Mouse (Mus musculus): ENCODE data around the gene Vnn1. TPM values are rescaled to one million over a fixed set of nuclear protein-coding genes. Genes with fewer than 3 reads are reported as not detected.

Vnn1 gene
- polyA plus RNA-seq, 1 experiment from 2014 or later = 0.56 TPM

DNA sequence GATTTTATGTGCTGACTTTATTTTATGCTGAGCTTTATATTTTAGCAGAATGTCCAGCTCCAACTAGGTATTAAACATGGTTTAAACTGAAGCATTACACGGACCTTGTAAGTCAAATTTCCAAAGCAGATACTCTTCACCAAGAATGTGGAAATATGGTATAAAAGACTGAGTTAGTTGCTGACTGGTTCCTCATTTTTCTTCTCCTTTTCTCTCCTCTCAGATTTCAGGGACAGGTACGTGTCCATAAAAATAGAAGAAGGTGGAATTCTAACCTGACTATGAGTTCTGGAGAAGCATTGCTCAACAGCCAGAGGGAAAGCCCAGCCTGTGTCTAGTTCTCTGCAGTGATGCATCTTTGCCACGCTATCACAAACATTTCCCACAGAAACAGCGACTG lies 25.6 kb downstream of the Vnn1 start, which contains the start of gene Taar1:
TSS of gene Taar1 (plus strand) at position 301 of the 400 bp plus-strand sequence.
- H3K27ac ChIP-seq (replicated peaks) = no peak within 1 kb of the TSS

DNA sequence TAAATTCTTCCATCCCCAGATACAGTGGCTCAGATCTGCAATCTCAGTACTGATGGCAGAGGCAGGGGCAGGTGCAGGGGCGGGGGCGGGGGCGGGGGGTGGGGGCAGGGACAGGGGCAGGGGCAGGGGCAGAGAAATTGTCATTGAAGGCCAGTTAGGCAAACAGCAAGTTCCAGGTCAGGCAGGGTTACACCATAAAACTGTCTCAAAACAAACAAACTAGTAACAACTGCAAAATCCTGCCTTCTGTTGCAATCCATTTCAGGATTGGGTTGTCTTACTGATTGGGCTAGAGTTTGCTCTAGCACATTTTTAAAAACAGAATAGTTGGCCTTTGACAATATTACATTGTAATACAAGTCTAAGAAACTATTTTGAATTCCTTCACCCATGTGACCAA lies 28.0 kb downstream of the Vnn1 start:
- ATAC-seq (ENCODE audit: insufficient number of reproducible peaks, low FRiP score, low TSS enrichment, low read depth) = no peak
- 79% methylated on average over 3 of the region's 3 CpGs for WGBS
- Histone ChIP-seq H3K27me3 (no peaks in the 10 kb centered on the region), H3K4me1 (no peaks in the 10 kb centered on the region), H3K4me3 (replicated peaks) (no peak overlapping the region), H3K4me2 (replicated peaks) (no peak overlapping the region), H3K9ac (no peak overlapping the region), H3K36me3 (no peaks in the 10 kb centered on the region), H3K27ac (replicated peaks) (no peak overlapping the region), H3K9me3 (replicated peaks) (no peaks in the 10 kb centered on the region)

More for the DNA sequence above, 25.6 kb downstream of the Vnn1 start, which contains the start of gene Taar1:
- Histone ChIP-seq H3K36me3 (no peaks in the 10 kb centered on the region), H3K9me3 (replicated peaks) (no peaks in the 10 kb centered on the region), H3K4me1 (no peaks in the 10 kb centered on the region), H3K4me3 (replicated peaks) (no peak within 1 kb of the TSS), H3K27me3 (no peaks in the 10 kb centered on the region), H3K9ac (no peak within 1 kb of the TSS), H3K4me2 (replicated peaks) (no peak within 1 kb of the TSS)
- ATAC-seq (ENCODE audit: insufficient number of reproducible peaks, low FRiP score, low TSS enrichment, low read depth) = no peak
- WGBS = 83% methylated on average over 4 of the region's 4 CpGs

DNA sequence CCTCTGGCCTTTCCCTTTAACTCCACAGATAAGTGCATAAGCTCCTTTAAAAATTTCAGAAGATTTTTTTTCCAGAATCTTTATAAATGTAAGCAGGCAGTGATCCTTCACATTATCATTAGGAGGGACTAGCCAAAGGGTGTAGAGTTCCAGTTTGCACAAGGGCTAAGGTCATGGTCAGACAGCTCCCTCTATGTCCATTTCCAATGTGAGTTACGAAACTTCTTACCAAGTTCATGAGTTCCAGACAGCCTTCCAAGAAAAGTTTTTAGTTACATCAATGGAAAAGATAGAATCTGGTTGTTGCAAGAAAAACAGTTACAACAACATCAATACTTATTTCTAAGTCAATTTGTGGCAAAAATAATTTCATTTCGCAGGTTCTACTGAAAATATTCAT lies 29.5 kb downstream of the Vnn1 start:
- Histone ChIP-seq H3K36me3 (no peaks in the 10 kb centered on the region), H3K9ac (no peak overlapping the region), H3K9me3 (replicated peaks) (no peaks in the 10 kb centered on the region), H3K4me2 (replicated peaks) (no peak overlapping the region), H3K4me1 (no peaks in the 10 kb centered on the region), H3K27ac (replicated peaks) (no peak overlapping the region), H3K27me3 (no peaks in the 10 kb centered on the region), H3K4me3 (replicated peaks) (no peak overlapping the region)
- 79% methylated on average over 2 of the region's 2 CpGs for WGBS
- no peak for ATAC-seq (ENCODE audit: insufficient number of reproducible peaks, low FRiP score, low TSS enrichment, low read depth)

DNA sequence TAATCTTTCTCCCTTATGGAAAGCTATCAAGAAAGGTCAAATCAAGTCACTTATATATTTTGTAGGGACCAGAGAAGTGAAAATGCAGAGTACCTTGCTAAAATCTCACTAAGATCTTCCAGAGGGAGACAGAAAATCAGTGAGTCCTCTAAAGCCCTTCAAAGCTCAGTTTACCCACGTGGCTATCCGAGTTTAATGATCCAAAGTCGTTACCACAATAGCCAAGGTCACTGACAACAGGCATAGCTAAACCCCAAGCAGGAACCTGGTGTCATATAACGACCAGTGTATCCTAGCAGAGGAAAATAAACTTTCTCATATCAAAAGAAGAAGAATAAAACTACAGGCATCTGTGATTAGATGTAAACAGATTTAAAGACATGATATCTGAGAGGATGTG lies 43.1 kb downstream of the Vnn1 start:
- H3K4me2 ChIP-seq (replicated peaks) = no peak overlapping the region
- no peaks in the 10 kb centered on the region for H3K36me3 ChIP-seq
- no peaks in the 10 kb centered on the region for H3K27me3 ChIP-seq
- H3K4me1 ChIP-seq = no peaks in the 10 kb centered on the region
- no peak for ATAC-seq (ENCODE audit: insufficient number of reproducible peaks, low FRiP score, low TSS enrichment, low read depth)
- no peaks in the 10 kb centered on the region for H3K9me3 ChIP-seq (replicated peaks)
- no peak overlapping the region for H3K27ac ChIP-seq (replicated peaks)
- H3K4me3 ChIP-seq (replicated peaks) = no peak overlapping the region
- no peak overlapping the region for H3K9ac ChIP-seq
- 35% methylated on average over 4 of the region's 4 CpGs for WGBS

DNA sequence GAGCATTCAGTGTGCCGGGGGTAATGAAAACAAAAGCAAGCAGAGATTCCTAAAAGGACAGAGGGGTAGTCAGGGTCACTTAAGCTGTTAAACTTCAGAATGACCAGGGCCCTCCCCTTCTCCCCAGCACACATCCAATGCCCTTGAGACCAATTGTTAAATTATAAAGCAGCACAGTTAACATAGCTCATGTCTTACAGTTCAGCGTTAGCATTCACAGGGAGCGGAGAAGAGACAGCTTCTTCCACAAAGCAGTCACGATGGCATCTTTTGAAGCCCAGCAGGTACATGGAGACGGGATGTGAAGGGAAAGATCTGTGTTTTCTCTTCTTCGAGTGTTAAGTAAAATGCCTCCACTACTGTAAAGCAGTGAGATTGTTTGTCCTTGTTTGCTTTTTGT lies 43.8 kb downstream of the Vnn1 start, which contains the start of gene Taar2:
TSS of gene Taar2 (plus strand) at position 261 of the 400 bp plus-strand sequence.
- Histone ChIP-seq H3K9ac (no peak within 1 kb of the TSS), H3K27me3 (no peaks in the 10 kb centered on the region), H3K27ac (replicated peaks) (no peak within 1 kb of the TSS), H3K4me2 (replicated peaks) (no peak within 1 kb of the TSS), H3K9me3 (replicated peaks) (no peaks in the 10 kb centered on the region), H3K36me3 (no peaks in the 10 kb centered on the region), H3K4me1 (no peaks in the 10 kb centered on the region), H3K4me3 (replicated peaks) (no peak within 1 kb of the TSS)
- no peak for ATAC-seq (ENCODE audit: insufficient number of reproducible peaks, low FRiP score, low TSS enrichment, low read depth)
- WGBS = 63% methylated on average over 6 of the region's 6 CpGs

DNA sequence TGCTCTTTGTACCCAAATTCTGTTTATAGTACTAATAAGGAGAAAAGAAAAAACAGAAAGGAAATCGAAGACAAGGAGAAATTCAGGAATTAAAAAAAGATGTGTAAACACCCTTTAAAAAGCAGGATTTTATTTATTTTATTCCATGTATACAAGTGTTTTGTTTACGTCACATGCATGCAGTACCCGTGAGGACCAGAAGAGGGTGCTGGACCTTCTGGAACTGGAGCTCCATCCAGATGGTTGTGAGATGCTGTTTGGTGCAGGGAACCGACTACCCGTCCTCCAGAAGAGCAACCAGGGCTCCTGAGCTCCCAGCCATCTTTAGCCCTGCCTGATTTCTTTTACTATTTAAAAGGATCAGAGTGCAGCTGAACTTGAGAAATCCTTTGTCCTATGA lies 48.0 kb downstream of the Vnn1 start:
- Histone ChIP-seq H3K4me1 (no peaks in the 10 kb centered on the region), H3K9me3 (replicated peaks) (no peaks in the 10 kb centered on the region), H3K4me3 (replicated peaks) (no peak overlapping the region), H3K27me3 (no peaks in the 10 kb centered on the region), H3K27ac (replicated peaks) (no peak overlapping the region), H3K36me3 (no peaks in the 10 kb centered on the region), H3K4me2 (replicated peaks) (no peak overlapping the region), H3K9ac (no peak overlapping the region)
- no peak for ATAC-seq (ENCODE audit: insufficient number of reproducible peaks, low FRiP score, low TSS enrichment, low read depth)
- 66% methylated on average over 5 of the region's 5 CpGs for WGBS

DNA sequence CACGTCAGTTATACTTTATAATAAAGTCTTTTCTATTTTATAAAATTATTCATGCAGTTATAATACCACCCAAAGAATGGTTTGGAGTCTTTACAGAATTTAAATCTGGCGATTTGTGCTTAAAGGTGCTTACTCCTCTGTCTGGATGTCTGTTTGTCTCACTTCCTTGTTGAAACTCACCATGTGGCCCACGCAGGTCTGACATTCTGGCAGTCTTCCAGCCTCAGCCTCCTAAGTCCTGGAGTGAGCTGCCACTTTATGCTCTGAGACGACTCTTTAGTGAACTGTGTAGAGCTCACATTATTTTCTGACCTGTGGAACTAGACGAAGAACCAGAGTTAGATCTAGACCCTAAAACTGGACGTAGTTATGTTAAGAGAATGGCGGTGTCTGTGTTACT lies 53.5 kb downstream of the Vnn1 start:
- Histone ChIP-seq H3K27me3 (no peaks in the 10 kb centered on the region), H3K9me3 (replicated peaks) (no peaks in the 10 kb centered on the region), H3K4me3 (replicated peaks) (no peak overlapping the region), H3K4me1 (no peaks in the 10 kb centered on the region), H3K9ac (no peak overlapping the region), H3K27ac (replicated peaks) (no peak overlapping the region), H3K4me2 (replicated peaks) (no peak overlapping the region), H3K36me3 (no peaks in the 10 kb centered on the region)
- ATAC-seq (ENCODE audit: insufficient number of reproducible peaks, low FRiP score, low TSS enrichment, low read depth) = no peak
- WGBS = 64% methylated on average over 7 of the region's 7 CpGs

DNA sequence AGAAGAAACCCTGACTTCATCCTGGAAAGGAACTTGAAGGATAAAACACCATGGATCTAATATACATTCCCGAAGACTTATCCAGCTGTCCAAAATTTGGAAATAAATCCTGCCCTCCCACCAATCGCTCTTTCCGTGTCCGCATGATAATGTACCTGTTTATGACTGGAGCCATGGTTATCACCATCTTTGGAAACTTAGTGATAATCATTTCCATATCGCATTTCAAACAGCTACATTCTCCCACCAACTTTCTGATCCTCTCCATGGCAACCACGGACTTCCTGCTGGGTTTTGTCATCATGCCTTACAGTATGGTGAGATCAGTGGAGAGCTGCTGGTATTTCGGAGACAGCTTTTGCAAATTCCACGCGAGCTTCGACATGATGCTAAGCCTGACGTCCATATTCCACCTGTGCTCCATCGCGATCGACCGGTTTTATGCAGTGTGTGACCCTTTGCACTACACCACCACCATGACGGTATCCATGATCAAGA lies 55.1 kb downstream of the Vnn1 start, which contains the start of gene Taar3:
TSS of gene Taar3 (plus strand) at position 51 of the 498 bp plus-strand sequence.
- WGBS = 81% methylated on average over 16 of the region's 16 CpGs
- ATAC-seq (ENCODE audit: insufficient number of reproducible peaks, low FRiP score, low TSS enrichment, low read depth) = no peak
- Histone ChIP-seq H3K4me2 (replicated peaks) (no peak within 1 kb of the TSS), H3K9ac (no peak within 1 kb of the TSS), H3K27me3 (no peaks in the 10 kb centered on the region), H3K9me3 (replicated peaks) (no peaks in the 10 kb centered on the region), H3K4me1 (no peaks in the 10 kb centered on the region), H3K36me3 (no peaks in the 10 kb centered on the region), H3K27ac (replicated peaks) (no peak within 1 kb of the TSS), H3K4me3 (replicated peaks) (no peak within 1 kb of the TSS)

DNA sequence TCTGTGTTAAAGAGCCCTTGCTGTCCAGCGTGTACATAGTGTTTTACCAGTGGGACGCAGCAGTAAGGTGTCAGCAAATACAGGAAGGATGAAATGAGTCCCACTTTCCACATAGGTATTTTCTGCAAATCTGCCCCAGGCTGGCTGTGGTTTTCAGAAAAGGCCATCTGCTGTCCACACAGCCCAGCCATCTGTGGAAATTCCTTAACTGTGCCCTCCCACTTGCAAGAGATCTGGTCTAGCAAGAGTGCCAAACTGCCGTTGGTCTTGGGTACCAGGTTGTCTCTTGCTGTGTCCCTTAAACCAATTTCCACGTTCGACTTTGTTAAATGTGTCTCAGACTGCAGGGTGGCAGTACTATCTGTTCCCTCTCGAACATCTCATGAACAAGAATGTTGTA lies 57.2 kb downstream of the Vnn1 start:
- H3K36me3 ChIP-seq = no peaks in the 10 kb centered on the region
- no peak overlapping the region for H3K27ac ChIP-seq (replicated peaks)
- H3K9me3 ChIP-seq (replicated peaks) = no peaks in the 10 kb centered on the region
- no peaks in the 10 kb centered on the region for H3K4me1 ChIP-seq
- 76% methylated on average over 6 of the region's 6 CpGs for WGBS
- H3K4me2 ChIP-seq (replicated peaks) = no peak overlapping the region
- no peak overlapping the region for H3K4me3 ChIP-seq (replicated peaks)
- no peak for ATAC-seq (ENCODE audit: insufficient number of reproducible peaks, low FRiP score, low TSS enrichment, low read depth)
- H3K9ac ChIP-seq = no peak overlapping the region
- no peaks in the 10 kb centered on the region for H3K27me3 ChIP-seq

Other genes starting within 250 kb of the Vnn1 start
- 177 and 204 TPM in 2 replicates for gene Rps12, start 107.4 kb upstream of the Vnn1 start, polyA plus RNA-seq (2015; fragmentation: Nextera tagmentation; extraction: Ambion mirVana)
- 19.2 and 26.8 TPM in 2 replicates for gene Slc18b1, start 97.7 kb upstream of the Vnn1 start, polyA plus RNA-seq (2015; fragmentation: Nextera tagmentation; extraction: Ambion mirVana)
- 0.12 and 0.14 TPM in 2 replicates for gene Vnn3, start 43.2 kb upstream of the Vnn1 start, polyA plus RNA-seq (2015; fragmentation: Nextera tagmentation; extraction: Ambion mirVana)
- not detected in 2 replicates for gene Taar1, start 25.7 kb downstream of the Vnn1 start, polyA plus RNA-seq (2015; fragmentation: Nextera tagmentation; extraction: Ambion mirVana)
- gene Taar2, start 43.9 kb downstream of the Vnn1 start, polyA plus RNA-seq (2015; fragmentation: Nextera tagmentation; extraction: Ambion mirVana) = 0.50 and 0.75 TPM in 2 replicates
- gene Taar3, start 54.9 kb downstream of the Vnn1 start, polyA plus RNA-seq (2015; fragmentation: Nextera tagmentation; extraction: Ambion mirVana) = not detected in 2 replicates
- not detected in 2 replicates for gene Taar4, start 65.8 kb downstream of the Vnn1 start, polyA plus RNA-seq (2015; fragmentation: Nextera tagmentation; extraction: Ambion mirVana)
- gene Taar5, start 76.0 kb downstream of the Vnn1 start, polyA plus RNA-seq (2015; fragmentation: Nextera tagmentation; extraction: Ambion mirVana) = not detected in 2 replicates
- not detected in 2 replicates for gene Taar6, start 91.0 kb downstream of the Vnn1 start, polyA plus RNA-seq (2015; fragmentation: Nextera tagmentation; extraction: Ambion mirVana)
- gene Taar7a, start 98.8 kb downstream of the Vnn1 start, polyA plus RNA-seq (2015; fragmentation: Nextera tagmentation; extraction: Ambion mirVana) = not detected in 2 replicates
- gene Taar7b, start 105.3 kb downstream of the Vnn1 start, polyA plus RNA-seq (2015; fragmentation: Nextera tagmentation; extraction: Ambion mirVana) = 0.15 TPM in 1 of 2 replicates, not detected in the other
- 0.27 and 0.37 TPM in 2 replicates for gene Taar7d, start 132.5 kb downstream of the Vnn1 start, polyA plus RNA-seq (2015; fragmentation: Nextera tagmentation; extraction: Ambion mirVana)
- not detected in 2 replicates for gene Taar7e, start 142.9 kb downstream of the Vnn1 start, polyA plus RNA-seq (2015; fragmentation: Nextera tagmentation; extraction: Ambion mirVana)
- not detected in 2 replicates for gene Taar7f, start 154.8 kb downstream of the Vnn1 start, polyA plus RNA-seq (2015; fragmentation: Nextera tagmentation; extraction: Ambion mirVana)
- gene Taar8a, start 181.8 kb downstream of the Vnn1 start, polyA plus RNA-seq (2015; fragmentation: Nextera tagmentation; extraction: Ambion mirVana) = not detected in 2 replicates
- not detected in 2 replicates for gene Taar8b, start 197.6 kb downstream of the Vnn1 start, polyA plus RNA-seq (2015; fragmentation: Nextera tagmentation; extraction: Ambion mirVana)
- not detected in 2 replicates for gene Taar8c, start 207.2 kb downstream of the Vnn1 start, polyA plus RNA-seq (2015; fragmentation: Nextera tagmentation; extraction: Ambion mirVana)
- not detected in 2 replicates for gene Taar9, start 214.8 kb downstream of the Vnn1 start, polyA plus RNA-seq (2015; fragmentation: Nextera tagmentation; extraction: Ambion mirVana)